Mouse (Mus musculus): ENCODE measurements at regions not wholly inside any gene's neighbourhood (a gene's known extent, or its start where the extent isn't known, plus 50 kb on each side); places are given as distances from the start of the nearest gene placed in this dataset.

DNA sequence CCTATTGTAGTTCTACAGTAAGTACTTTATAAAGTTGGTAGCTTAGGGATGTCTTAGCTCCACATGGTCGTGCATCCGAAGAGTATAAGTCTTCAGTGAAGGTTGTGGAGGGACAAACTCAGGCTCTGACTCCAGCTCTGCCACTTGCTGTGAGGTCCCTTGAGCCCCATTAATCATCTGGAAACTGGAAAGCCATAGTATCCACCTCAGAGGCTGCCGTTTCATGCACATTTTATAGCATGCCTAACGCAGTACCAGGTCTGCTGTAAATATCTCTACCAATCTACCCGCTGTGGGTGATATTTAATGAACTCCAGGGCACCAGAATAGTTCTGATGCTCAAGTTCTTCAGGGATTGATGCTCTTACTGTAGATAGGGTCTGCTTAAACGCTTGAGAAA, 216.5 kb downstream of the Clic5 start:
- TF ChIP-seq CTCF (IDR thresholded peaks at IDR 0.05; ENCODE audit: low read depth) (no peak), EP300 (IDR thresholded peaks at IDR 0.05; ENCODE audit: low read depth) (no peak)
